Mouse (Mus musculus) neural tube, embryonic 15.5 days (tissue): ENCODE measurements around the gene Zfpl1. TPM values are rescaled to one million over a fixed set of nuclear protein-coding genes. Genes with fewer than 3 reads are reported as not detected.

ENCODE experiments used
- ATAC-seq: fragments of 200-750 bp; cut with Nextera tagmentation; 2 replicates; pipeline ENCODE4 v1.8.0; 2017; ENCODE audit warnings: mild to moderate bottlenecking, moderate TSS enrichment, moderate library complexity; ENCODE audit not compliant: low FRiP score
- H3K27ac ChIP-seq: fragments of 300-500 bp; sonication (generic); replicated peaks from 2 replicates; pipeline ENCODE4 v1.5.1; 2015; ENCODE audit warnings: mild to moderate bottlenecking, inconsistent platforms
- H3K27me3 ChIP-seq: fragments of 300-500 bp; sonication (generic); replicated peaks from 2 replicates; pipeline ENCODE4 v1.6.1; 2015; ENCODE audit warnings: inconsistent platforms
- H3K36me3 ChIP-seq: fragments of 300-500 bp; sonication (generic); 2 replicates; pipeline ENCODE4 v1.6.1; 2015; ENCODE audit warnings: inconsistent platforms
- H3K4me1 ChIP-seq: fragments of 300-500 bp; sonication (generic); 2 replicates; pipeline ENCODE4 v1.6.1; 2015; ENCODE audit warnings: inconsistent platforms
- H3K4me2 ChIP-seq: fragments of 300-500 bp; sonication (generic); 2 replicates; pipeline ENCODE4 v1.6.1; 2015; ENCODE audit warnings: inconsistent platforms, mild to moderate bottlenecking, moderate library complexity
- H3K4me3 ChIP-seq: fragments of 300-500 bp; sonication (generic); replicated peaks from 2 replicates; pipeline ENCODE4 v1.5.1; 2015; ENCODE audit warnings: mild to moderate bottlenecking, inconsistent platforms
- H3K9ac ChIP-seq: fragments of 300-500 bp; sonication (generic); replicated peaks from 2 replicates; pipeline ENCODE4 v1.6.1; 2015; ENCODE audit warnings: mild to moderate bottlenecking, inconsistent platforms
- H3K9me3 ChIP-seq: fragments of 300-500 bp; sonication (generic); replicated peaks from 2 replicates; pipeline ENCODE4 v1.6.1; 2016; ENCODE audit warnings: inconsistent platforms
- WGBS: fragments of 180-500 bp; shearing (Covaris S2); methylation state at CpG from one replicate; pipeline ENCODE4 v1.1.7; 2015; ENCODE audit warnings: mixed read lengths; 5-methylcytosine and 5-hydroxymethylcytosine counted together
- polyA plus RNA-seq: library from polyadenylated mRNA; unstranded; fragments of >200 nt; fragmentation: Nextera tagmentation; extraction: Ambion mirVana; gene quantifications from 2 replicates; pipeline ENCODE4 v1.2.1, GENCODE M21; 2015

Gene Zfpl1
- polyA plus RNA-seq, 1 experiment from 2014 or later: 78.4 TPM

- Histone ChIP-seq H3K27me3 (no peaks in the 10 kb centered on the region), H3K4me3 (peak overlapping the region; percentile 71), H3K9ac (peak overlapping the region; percentile 78), H3K4me1 (peaks cover 35% of the 10 kb centered on the region), H3K36me3 (peaks cover 33% of the 10 kb centered on the region), H3K9me3 (no peaks in the 10 kb centered on the region), H3K27ac (peak overlapping the region; percentile 95), H3K4me2 (peak overlapping the region; percentile 92)
- under 1% methylated on average over 8 of the region's 8 CpGs for WGBS
- ATAC-seq: peak; percentile 54
Measured at GRCm38 (mm10) chr19:6118677-6119185, 34.0 kb upstream of the Zfpl1 start.

GRCm38 (mm10) chr19:6117986-6118676 is 33.4 kb upstream of the Zfpl1 start, which contains the start of gene Sac3d1:
Gene Sac3d1 (minus strand): TSS chr19:6118650.
- peak within 1 kb of the TSS; percentile 92 for H3K4me2 ChIP-seq
- no peaks in the 10 kb centered on the region for H3K9me3 ChIP-seq
- peak within 1 kb of the TSS; percentile 71 for H3K4me3 ChIP-seq
- no peaks in the 10 kb centered on the region for H3K27me3 ChIP-seq
- H3K27ac ChIP-seq: peak within 1 kb of the TSS; percentile 95
- peaks cover 30% of the 10 kb centered on the region for H3K4me1 ChIP-seq
- under 1% methylated on average over 77 of the region's 77 CpGs for WGBS
- H3K36me3 ChIP-seq: peaks cover 29% of the 10 kb centered on the region
- ATAC-seq: peak; percentile 92
- H3K9ac ChIP-seq: peak within 1 kb of the TSS; percentile 78

- peaks cover 35% of the 10 kb centered on the region for H3K36me3 ChIP-seq
- ATAC-seq: no peak
- H3K27me3 ChIP-seq: no peaks in the 10 kb centered on the region
- peak overlapping the region; percentile 71 for H3K4me3 ChIP-seq
- H3K9ac ChIP-seq: peak overlapping the region; percentile 78
- H3K9me3 ChIP-seq: no peaks in the 10 kb centered on the region
- H3K4me1 ChIP-seq: peaks cover 30% of the 10 kb centered on the region
- H3K27ac ChIP-seq: peak overlapping the region; percentile 95
- WGBS: 5% methylated on average over 32 of the region's 32 CpGs
- peak overlapping the region; percentile 92 for H3K4me2 ChIP-seq
Measured at GRCm38 (mm10) chr19:6117346-6117985, 32.7 kb upstream of the Zfpl1 start.

- Histone ChIP-seq H3K36me3 (peaks cover 36% of the 10 kb centered on the region), H3K27me3 (no peaks in the 10 kb centered on the region), H3K9me3 (no peaks in the 10 kb centered on the region), H3K4me3 (peak overlapping the region; percentile 71; the same call in 1 of the 2 replicates), H3K9ac (0 out of 2 replicates have a peak overlapping the region, but pooled peaks have one; percentile 36), H3K27ac (no peak overlapping the region), H3K4me2 (peak overlapping the region; percentile 92), H3K4me1 (peaks cover 30% of the 10 kb centered on the region)
- WGBS: 90% methylated on average over 15 of the region's 15 CpGs
- ATAC-seq: no peak
Measured at GRCm38 (mm10) chr19:6116113-6116850, 31.5 kb upstream of the Zfpl1 start.

- H3K36me3 ChIP-seq: peaks cover 31% of the 10 kb centered on the region
- H3K27me3 ChIP-seq: no peaks in the 10 kb centered on the region
- H3K4me3 ChIP-seq: no peak overlapping the region
- ATAC-seq: no peak
- H3K9me3 ChIP-seq: no peaks in the 10 kb centered on the region
- no peak overlapping the region for H3K4me2 ChIP-seq
- peaks cover 16% of the 10 kb centered on the region for H3K4me1 ChIP-seq
- 71% methylated on average over 6 of the region's 6 CpGs for WGBS
- no peak overlapping the region for H3K9ac ChIP-seq
- no peak overlapping the region for H3K27ac ChIP-seq
Measured at GRCm38 (mm10) chr19:6113116-6113515, 28.4 kb upstream of the Zfpl1 start.

- Histone ChIP-seq H3K4me1 (no peaks in the 10 kb centered on the region), H3K27ac (no peak within 1 kb of the TSS), H3K9me3 (no peaks in the 10 kb centered on the region), H3K4me3 (no peak within 1 kb of the TSS), H3K27me3 (no peaks in the 10 kb centered on the region), H3K36me3 (no peaks in the 10 kb centered on the region), H3K9ac (no peak within 1 kb of the TSS), H3K4me2 (no peak within 1 kb of the TSS)
- ATAC-seq: no peak
- WGBS: 88% methylated on average over 7 of the region's 7 CpGs
Measured at GRCm38 (mm10) chr19:6105586-6105985, 20.8 kb upstream of the Zfpl1 start, which contains the start of gene Naaladl1. Gene Naaladl1 (plus strand): TSS chr19:6105782.

- Histone ChIP-seq H3K9me3 (no peaks in the 10 kb centered on the region), H3K27me3 (no peaks in the 10 kb centered on the region), H3K4me3 (no peak overlapping the region), H3K36me3 (no peaks in the 10 kb centered on the region), H3K4me1 (no peaks in the 10 kb centered on the region), H3K4me2 (no peak overlapping the region), H3K9ac (no peak overlapping the region), H3K27ac (no peak overlapping the region)
- WGBS: 89% methylated on average over 4 of the region's 4 CpGs
- ATAC-seq: no peak
Measured at GRCm38 (mm10) chr19:6104476-6104875, 19.7 kb upstream of the Zfpl1 start.

GRCm38 (mm10) chr19:6102169-6102853 is 17.6 kb upstream of the Zfpl1 start:
- Histone ChIP-seq H3K4me3 (no peak overlapping the region), H3K9me3 (no peaks in the 10 kb centered on the region), H3K4me2 (no peak overlapping the region), H3K27me3 (no peaks in the 10 kb centered on the region), H3K27ac (no peak overlapping the region), H3K36me3 (no peaks in the 10 kb centered on the region), H3K9ac (no peak overlapping the region), H3K4me1 (no peaks in the 10 kb centered on the region)
- 86% methylated on average over 6 of the region's 6 CpGs for WGBS
- no peak for ATAC-seq

- Histone ChIP-seq H3K27ac (no peak overlapping the region), H3K9ac (no peak overlapping the region), H3K4me3 (no peak overlapping the region), H3K27me3 (no peaks in the 10 kb centered on the region), H3K36me3 (no peaks in the 10 kb centered on the region), H3K9me3 (no peaks in the 10 kb centered on the region), H3K4me2 (no peak overlapping the region), H3K4me1 (no peaks in the 10 kb centered on the region)
- ATAC-seq: no peak
- WGBS: 58% methylated on average over 6 of the region's 6 CpGs
Measured at GRCm38 (mm10) chr19:6101186-6101585, 16.4 kb upstream of the Zfpl1 start.

- Histone ChIP-seq H3K27ac (no peak overlapping the region), H3K9me3 (no peaks in the 10 kb centered on the region), H3K27me3 (no peaks in the 10 kb centered on the region), H3K4me3 (no peak overlapping the region), H3K9ac (no peak overlapping the region), H3K4me2 (no peak overlapping the region), H3K36me3 (no peaks in the 10 kb centered on the region), H3K4me1 (no peaks in the 10 kb centered on the region)
- WGBS: 84% methylated on average over 3 of the region's 3 CpGs
- no peak for ATAC-seq
Measured at GRCm38 (mm10) chr19:6097847-6098246, 13.1 kb upstream of the Zfpl1 start.

- no peaks in the 10 kb centered on the region for H3K27me3 ChIP-seq
- no peak for ATAC-seq
- no peaks in the 10 kb centered on the region for H3K4me1 ChIP-seq
- H3K9ac ChIP-seq: no peak within 1 kb of the TSS
- 92% methylated on average over 7 of the region's 7 CpGs for WGBS
- H3K9me3 ChIP-seq: no peaks in the 10 kb centered on the region
- 0 out of 2 replicates have a peak, but pooled peaks cover 3% of the 10 kb centered on the region for H3K36me3 ChIP-seq
- no peak within 1 kb of the TSS for H3K4me2 ChIP-seq
- H3K4me3 ChIP-seq: no peak within 1 kb of the TSS
- H3K27ac ChIP-seq: no peak within 1 kb of the TSS
Measured at GRCm38 (mm10) chr19:6094119-6094518, 9.4 kb upstream of the Zfpl1 start, which contains the start of gene AC131692.1. Gene AC131692.1 (plus strand): TSS chr19:6094419.
